10 mouse cellular contexts compared by ENCODE assay signal in the genomic region with DNA sequence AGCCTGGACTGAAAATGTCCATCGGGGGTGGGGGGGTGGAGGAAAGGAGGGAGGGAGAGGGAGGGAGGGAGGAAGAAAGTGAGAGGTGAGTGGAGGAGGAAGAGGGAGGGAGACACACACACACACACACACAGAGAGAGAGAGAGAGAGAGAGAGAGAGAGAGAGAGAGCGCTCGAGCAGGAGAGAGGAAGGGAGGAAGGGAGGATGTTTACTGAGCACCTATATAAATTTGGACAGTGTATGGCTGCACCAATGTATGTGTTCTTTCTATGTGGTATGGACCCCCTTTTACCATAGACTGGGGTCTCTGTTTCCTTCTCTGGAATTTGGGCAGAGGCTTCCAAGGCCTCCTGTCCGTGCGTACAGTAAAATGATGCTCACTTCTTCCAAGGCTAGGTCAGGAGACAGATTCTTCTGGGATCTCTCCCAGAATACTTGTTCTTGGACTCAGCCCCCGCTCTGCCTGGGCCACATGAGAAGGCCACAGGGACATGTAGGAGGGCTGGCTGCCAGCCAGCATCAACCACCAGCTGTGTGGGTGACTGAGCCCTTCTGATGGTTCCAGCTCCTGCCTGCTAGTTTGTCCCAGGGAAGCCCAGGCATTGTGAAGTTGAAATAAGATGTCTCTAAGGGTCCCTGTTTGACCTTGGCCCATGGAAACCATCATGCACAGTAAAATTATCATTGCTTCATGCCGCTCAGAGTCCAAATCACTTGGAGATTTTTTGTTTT.
DNase-seq lines count a peak whose midpoint lies in the region; ATAC-seq and TF ChIP-seq lines count a peak whose summit lies in the region.
"Had no signal": no experiment of that assay in that cellular context is flagged by ENCODE, and none has a peak within 500 bp of the region (broad histone marks: within the 10 kb centered on the region; RNA-seq: fewer than 3 reads in every experiment).

No protein-coding gene starts in this region.

- TF ChIP-seq POLR2A in lung, adult 2 months (IDR thresholded peaks at IDR 0.05; ENCODE audit: borderline replicate concordance, extremely low read depth, low read depth, low read length), result no peak
- TF ChIP-seq POLR2A in embryonic fibroblast, embryonic 13.5 days (IDR thresholded peaks at IDR 0.05; ENCODE audit: low read depth, low read length), result no peak

- 70% methylated on average over 7 of the region's 7 CpGs for WGBS in lung, adult 2 months
- WGBS in midbrain, embryonic 13.5 days, result 72% methylated on average over 5 of the region's 7 CpGs
- WGBS in forebrain, embryonic 14.5 days, result 76% methylated on average over 7 of the region's 7 CpGs
- 68% methylated on average over 5 of the region's 7 CpGs for WGBS in stomach, postnatal 0 days

- peak; percentile 26 for DNase-seq in lung, postnatal 10 days
- no peak for DNase-seq in lung, adult 2 months
- peak; percentile 41 for DNase-seq in kidney, postnatal 14 days
- DNase-seq in telencephalon, adult 2 months (ENCODE audit: low read depth, low spot score), result peak; percentile 26
- no peak for DNase-seq in forebrain, embryonic 14.5 days (ENCODE audit: low spot score)
- DNase-seq in stomach, postnatal 0 days (ENCODE audit: low spot score), result no peak

- TF ChIP-seq EP300 in stomach, postnatal 0 days (optimal IDR thresholded peaks at IDR 0.05), result no peak

- no peaks in the 10 kb centered on the region for H3K27me3 ChIP-seq in midbrain, embryonic 13.5 days
- no peaks in the 10 kb centered on the region for H3K27me3 ChIP-seq in forebrain, embryonic 14.5 days (replicated peaks; ENCODE audit: control insufficient read depth, insufficient read depth, low read length)
- no peaks in the 10 kb centered on the region for H3K27me3 ChIP-seq in stomach, postnatal 0 days (ENCODE audit: control insufficient read depth, insufficient read depth, low read length)
- H3K27me3 ChIP-seq: lung, embryonic 15.5 days had no signal

- no peak for ATAC-seq in midbrain, embryonic 13.5 days
- ATAC-seq in forebrain, embryonic 14.5 days, result no peak
- ATAC-seq in stomach, postnatal 0 days (ENCODE audit: low FRiP score, low TSS enrichment), result no peak

- H3K4me3 ChIP-seq in lung, adult 2 months (replicated peaks; ENCODE audit: extremely low read depth, low read depth, low read length), result no peak overlapping the region
- H3K4me3 ChIP-seq in embryonic fibroblast, embryonic 13.5 days (ENCODE audit: insufficient read depth, low read length), result no peak overlapping the region
- no peak overlapping the region for H3K4me3 ChIP-seq in midbrain, embryonic 13.5 days (replicated peaks)
- no peak overlapping the region for H3K4me3 ChIP-seq in forebrain, embryonic 14.5 days (ENCODE audit: low read depth, low read length)
- no peak overlapping the region for H3K4me3 ChIP-seq in stomach, postnatal 0 days (ENCODE audit: low read depth, low read length)
- H3K4me3 ChIP-seq: lung, embryonic 15.5 days had no signal

- TF ChIP-seq CTCF in lung, adult 2 months (IDR thresholded peaks at IDR 0.05; ENCODE audit: insufficient read depth, low read length), result no peak
- no peak for TF ChIP-seq CTCF in embryonic fibroblast, embryonic 13.5 days (IDR thresholded peaks at IDR 0.05; ENCODE audit: borderline replicate concordance, insufficient read depth, low read length)
- TF ChIP-seq CTCF in stomach, postnatal 0 days (IDR thresholded peaks at IDR 0.05; ENCODE audit: low read depth), result no peak

- no peaks in the 10 kb centered on the region for H3K36me3 ChIP-seq in midbrain, embryonic 13.5 days
- no peaks in the 10 kb centered on the region for H3K36me3 ChIP-seq in forebrain, embryonic 14.5 days (ENCODE audit: control insufficient read depth, insufficient read depth, low read length)
- H3K36me3 ChIP-seq in stomach, postnatal 0 days (ENCODE audit: control insufficient read depth, insufficient read depth, low read length), result no peaks in the 10 kb centered on the region
- H3K36me3 ChIP-seq: lung, embryonic 15.5 days had no signal

- peak overlapping the region; percentile 74 for H3K27ac ChIP-seq in embryonic fibroblast, embryonic 13.5 days (ENCODE audit: insufficient read depth, low read length)
- H3K27ac ChIP-seq in midbrain, embryonic 13.5 days, result no peak overlapping the region
- H3K27ac ChIP-seq in forebrain, embryonic 14.5 days (ENCODE audit: low read depth, low read length), result no peak overlapping the region
- no peak overlapping the region for H3K27ac ChIP-seq in stomach, postnatal 0 days (replicated peaks)
- H3K27ac ChIP-seq: hindbrain, embryonic 14.5 days; lung, embryonic 15.5 days had no signal

- no peaks in the 10 kb centered on the region for H3K9me3 ChIP-seq in midbrain, embryonic 13.5 days
- H3K9me3 ChIP-seq in forebrain, embryonic 14.5 days (replicated peaks; ENCODE audit: control insufficient read depth, low read length), result no peaks in the 10 kb centered on the region
- no peaks in the 10 kb centered on the region for H3K9me3 ChIP-seq in stomach, postnatal 0 days (ENCODE audit: control insufficient read depth, low read length)
- H3K9me3 ChIP-seq: lung, embryonic 15.5 days had no signal

- no peak overlapping the region for H3K9ac ChIP-seq in midbrain, embryonic 13.5 days (replicated peaks)
- H3K9ac ChIP-seq in forebrain, embryonic 14.5 days (ENCODE audit: low read length), result no peak overlapping the region
- no peak overlapping the region for H3K9ac ChIP-seq in stomach, postnatal 0 days (ENCODE audit: low read length)
- H3K9ac ChIP-seq: hindbrain, embryonic 14.5 days; lung, embryonic 15.5 days had no signal

- no peak overlapping the region for H3K4me2 ChIP-seq in midbrain, embryonic 13.5 days (replicated peaks)
- no peak overlapping the region for H3K4me2 ChIP-seq in forebrain, embryonic 14.5 days (ENCODE audit: low read length)
- H3K4me2 ChIP-seq in stomach, postnatal 0 days (replicated peaks; ENCODE audit: low read depth), result no peak overlapping the region
- H3K4me2 ChIP-seq: hindbrain, embryonic 14.5 days; lung, embryonic 15.5 days had no signal

- no peaks in the 10 kb centered on the region for H3K4me1 ChIP-seq in lung, adult 2 months (ENCODE audit: control insufficient read depth, insufficient read depth, low read length)
- no peaks in the 10 kb centered on the region for H3K4me1 ChIP-seq in embryonic fibroblast, embryonic 13.5 days (ENCODE audit: control insufficient read depth, insufficient read depth, low read length)
- H3K4me1 ChIP-seq in midbrain, embryonic 13.5 days (replicated peaks), result no peaks in the 10 kb centered on the region
- H3K4me1 ChIP-seq in forebrain, embryonic 14.5 days (ENCODE audit: control insufficient read depth, insufficient read depth, low read length), result no peaks in the 10 kb centered on the region
- H3K4me1 ChIP-seq in stomach, postnatal 0 days (replicated peaks; ENCODE audit: control insufficient read depth, insufficient read depth), result no peaks in the 10 kb centered on the region
- H3K4me1 ChIP-seq: lung, embryonic 15.5 days had no signal

Comparison
In these comparisons a context has a peak if more than half of its experiments do, and no peak if none do; other contexts are left out.
1. DNase-seq: peak in lung, postnatal 10 days (single experiment), kidney, postnatal 14 days (single experiment) and telencephalon, adult 2 months (single experiment); none in lung, adult 2 months (single experiment), forebrain, embryonic 14.5 days (single experiment) and stomach, postnatal 0 days (single experiment).